Mouse (Mus musculus): ENCODE measurements at regions not wholly inside any gene's neighbourhood (a gene's known extent, or its start where the extent isn't known, plus 50 kb on each side); places are given as distances from the start of the nearest gene placed in this dataset.

- no peak overlapping the region for H3K9ac ChIP-seq (replicated peaks; ENCODE audit: low read depth, low read length)
- 0 out of 2 replicates have a peak, but pooled peaks cover 5% of the 10 kb centered on the region for H3K9me3 ChIP-seq (ENCODE audit: control insufficient read depth, low read length)
- no peak overlapping the region for H3K27ac ChIP-seq (ENCODE audit: low read length)
- no peak for ATAC-seq
- WGBS, result 73% methylated on average over 5 of the region's 5 CpGs
- H3K4me2 ChIP-seq (ENCODE audit: low read length), result no peak overlapping the region
- no peaks in the 10 kb centered on the region for H3K4me1 ChIP-seq (replicated peaks; ENCODE audit: control insufficient read depth, insufficient read depth, low read length)
- no peaks in the 10 kb centered on the region for H3K27me3 ChIP-seq (replicated peaks; ENCODE audit: control insufficient read depth, insufficient read depth, low read length)
- no peaks in the 10 kb centered on the region for H3K36me3 ChIP-seq (ENCODE audit: control insufficient read depth, insufficient read depth)
- H3K4me3 ChIP-seq (replicated peaks; ENCODE audit: low read length), result no peak overlapping the region
Measured at GRCm38 (mm10) chr17:45850174-45850573, 116.5 kb upstream of the 1600014C23Rik start.

- Histone ChIP-seq H3K9ac (replicated peaks; ENCODE audit: low read depth, low read length) (no peak overlapping the region), H3K4me1 (replicated peaks; ENCODE audit: control insufficient read depth, insufficient read depth, low read length) (no peaks in the 10 kb centered on the region), H3K27me3 (replicated peaks; ENCODE audit: control insufficient read depth, insufficient read depth, low read length) (no peaks in the 10 kb centered on the region), H3K36me3 (ENCODE audit: control insufficient read depth, insufficient read depth) (no peaks in the 10 kb centered on the region), H3K4me3 (replicated peaks; ENCODE audit: low read length) (no peak overlapping the region), H3K9me3 (ENCODE audit: control insufficient read depth, low read length) (0 out of 2 replicates have a peak, but pooled peaks cover 5% of the 10 kb centered on the region), H3K27ac (ENCODE audit: low read length) (no peak overlapping the region), H3K4me2 (ENCODE audit: low read length) (no peak overlapping the region)
- ATAC-seq, result no peak
- WGBS, result 27% methylated on average over 8 of the region's 8 CpGs
Measured at GRCm38 (mm10) chr17:45848605-45849004, 115.0 kb upstream of the 1600014C23Rik start.

GRCm38 (mm10) chr17:45847701-45848378, 114.2 kb upstream of the 1600014C23Rik start:
- WGBS, result 93% methylated on average over 14 of the region's 14 CpGs

GRCm38 (mm10) chr17:45845832-45846231, 112.2 kb upstream of the 1600014C23Rik start:
- H3K36me3 ChIP-seq (ENCODE audit: control insufficient read depth, insufficient read depth), result no peaks in the 10 kb centered on the region
- H3K4me3 ChIP-seq (replicated peaks; ENCODE audit: low read length), result no peak overlapping the region
- no peak overlapping the region for H3K27ac ChIP-seq (ENCODE audit: low read length)
- peaks cover 9% of the 10 kb centered on the region; the same call in 1 of the 2 replicates for H3K9me3 ChIP-seq (ENCODE audit: control insufficient read depth, low read length)
- WGBS, result 92% methylated on average over 5 of the region's 5 CpGs
- no peaks in the 10 kb centered on the region for H3K27me3 ChIP-seq (replicated peaks; ENCODE audit: control insufficient read depth, insufficient read depth, low read length)
- H3K9ac ChIP-seq (replicated peaks; ENCODE audit: low read depth, low read length), result no peak overlapping the region
- no peak for ATAC-seq
- H3K4me1 ChIP-seq (replicated peaks; ENCODE audit: control insufficient read depth, insufficient read depth, low read length), result no peaks in the 10 kb centered on the region
- no peak overlapping the region for H3K4me2 ChIP-seq (ENCODE audit: low read length)

More at GRCm38 (mm10) chr17:45847701-45848378, 114.2 kb upstream of the 1600014C23Rik start:
- H3K4me3 ChIP-seq (replicated peaks; ENCODE audit: low read length), result no peak overlapping the region
- H3K9me3 ChIP-seq (ENCODE audit: control insufficient read depth, low read length), result peaks cover 5% of the 10 kb centered on the region; the same call in 1 of the 2 replicates
- no peak overlapping the region for H3K4me2 ChIP-seq (ENCODE audit: low read length)
- no peaks in the 10 kb centered on the region for H3K4me1 ChIP-seq (replicated peaks; ENCODE audit: control insufficient read depth, insufficient read depth, low read length)
- no peak for ATAC-seq
- no peaks in the 10 kb centered on the region for H3K27me3 ChIP-seq (replicated peaks; ENCODE audit: control insufficient read depth, insufficient read depth, low read length)
- no peaks in the 10 kb centered on the region for H3K36me3 ChIP-seq (ENCODE audit: control insufficient read depth, insufficient read depth)
- H3K27ac ChIP-seq (ENCODE audit: low read length), result no peak overlapping the region
- H3K9ac ChIP-seq (replicated peaks; ENCODE audit: low read depth, low read length), result no peak overlapping the region

GRCm38 (mm10) chr17:45836731-45837130, 103.1 kb upstream of the 1600014C23Rik start:
- Histone ChIP-seq H3K27me3 (replicated peaks; ENCODE audit: control insufficient read depth, insufficient read depth, low read length) (no peaks in the 10 kb centered on the region), H3K9me3 (ENCODE audit: control insufficient read depth, low read length) (no peaks in the 10 kb centered on the region), H3K4me1 (replicated peaks; ENCODE audit: control insufficient read depth, insufficient read depth, low read length) (peaks cover 6% of the 10 kb centered on the region; the same call in 1 of the 2 replicates), H3K4me2 (ENCODE audit: low read length) (no peak overlapping the region), H3K36me3 (ENCODE audit: control insufficient read depth, insufficient read depth) (no peaks in the 10 kb centered on the region), H3K9ac (replicated peaks; ENCODE audit: low read depth, low read length) (no peak overlapping the region), H3K4me3 (replicated peaks; ENCODE audit: low read length) (no peak overlapping the region), H3K27ac (ENCODE audit: low read length) (no peak overlapping the region)
- ATAC-seq, result no peak
- WGBS, result 52% methylated on average over 7 of the region's 7 CpGs

GRCm38 (mm10) chr17:45836253-45836652, 102.6 kb upstream of the 1600014C23Rik start:
- Histone ChIP-seq H3K4me3 (replicated peaks; ENCODE audit: low read length) (no peak overlapping the region), H3K9ac (replicated peaks; ENCODE audit: low read depth, low read length) (no peak overlapping the region), H3K27me3 (replicated peaks; ENCODE audit: control insufficient read depth, insufficient read depth, low read length) (no peaks in the 10 kb centered on the region), H3K36me3 (ENCODE audit: control insufficient read depth, insufficient read depth) (no peaks in the 10 kb centered on the region), H3K9me3 (ENCODE audit: control insufficient read depth, low read length) (no peaks in the 10 kb centered on the region), H3K4me1 (replicated peaks; ENCODE audit: control insufficient read depth, insufficient read depth, low read length) (peaks cover 6% of the 10 kb centered on the region; the same call in 1 of the 2 replicates), H3K27ac (ENCODE audit: low read length) (no peak overlapping the region), H3K4me2 (ENCODE audit: low read length) (no peak overlapping the region)
- 58% methylated on average over 7 of the region's 7 CpGs for WGBS
- ATAC-seq, result no peak

- H3K9ac ChIP-seq (replicated peaks; ENCODE audit: low read depth, low read length), result no peak overlapping the region
- H3K4me3 ChIP-seq (replicated peaks; ENCODE audit: low read length), result no peak overlapping the region
- no peaks in the 10 kb centered on the region for H3K27me3 ChIP-seq (replicated peaks; ENCODE audit: control insufficient read depth, insufficient read depth, low read length)
- ATAC-seq, result no peak
- H3K4me1 ChIP-seq (replicated peaks; ENCODE audit: control insufficient read depth, insufficient read depth, low read length), result peaks cover 6% of the 10 kb centered on the region; the same call in 1 of the 2 replicates
- no peak overlapping the region for H3K27ac ChIP-seq (ENCODE audit: low read length)
- WGBS, result 46% methylated on average over 10 of the region's 10 CpGs
- no peaks in the 10 kb centered on the region for H3K36me3 ChIP-seq (ENCODE audit: control insufficient read depth, insufficient read depth)
- peaks cover 3% of the 10 kb centered on the region for H3K9me3 ChIP-seq (ENCODE audit: control insufficient read depth, low read length)
- no peak overlapping the region for H3K4me2 ChIP-seq (ENCODE audit: low read length)
Measured at GRCm38 (mm10) chr17:45834518-45835071, 101.0 kb upstream of the 1600014C23Rik start.

- Histone ChIP-seq H3K36me3 (ENCODE audit: control insufficient read depth, insufficient read depth) (no peaks in the 10 kb centered on the region), H3K27me3 (replicated peaks; ENCODE audit: control insufficient read depth, insufficient read depth, low read length) (no peaks in the 10 kb centered on the region), H3K4me3 (replicated peaks; ENCODE audit: low read length) (no peak overlapping the region), H3K9ac (replicated peaks; ENCODE audit: low read depth, low read length) (no peak overlapping the region), H3K4me1 (replicated peaks; ENCODE audit: control insufficient read depth, insufficient read depth, low read length) (0 out of 2 replicates have a peak, but pooled peaks cover 3% of the 10 kb centered on the region), H3K9me3 (ENCODE audit: control insufficient read depth, low read length) (peaks cover 3% of the 10 kb centered on the region), H3K27ac (ENCODE audit: low read length) (no peak overlapping the region), H3K4me2 (ENCODE audit: low read length) (no peak overlapping the region)
- ATAC-seq, result no peak
- WGBS, result 86% methylated on average over 5 of the region's 5 CpGs
Measured at GRCm38 (mm10) chr17:45830324-45830723, 96.7 kb upstream of the 1600014C23Rik start.

- Histone ChIP-seq H3K36me3 (ENCODE audit: control insufficient read depth, insufficient read depth) (no peaks in the 10 kb centered on the region), H3K4me1 (replicated peaks; ENCODE audit: control insufficient read depth, insufficient read depth, low read length) (0 out of 2 replicates have a peak, but pooled peaks cover 4% of the 10 kb centered on the region), H3K27ac (ENCODE audit: low read length) (no peak overlapping the region), H3K4me3 (replicated peaks; ENCODE audit: low read length) (no peak overlapping the region), H3K9me3 (ENCODE audit: control insufficient read depth, low read length) (peaks cover 3% of the 10 kb centered on the region), H3K27me3 (replicated peaks; ENCODE audit: control insufficient read depth, insufficient read depth, low read length) (no peaks in the 10 kb centered on the region), H3K9ac (replicated peaks; ENCODE audit: low read depth, low read length) (no peak overlapping the region), H3K4me2 (ENCODE audit: low read length) (no peak overlapping the region)
- WGBS, result 96% methylated on average over 9 of the region's 9 CpGs
- ATAC-seq, result no peak
Measured at GRCm38 (mm10) chr17:45829571-45829970, 95.9 kb upstream of the 1600014C23Rik start.
